Mouse (Mus musculus) thymus, adult 2 months (tissue): Measurements from ENCODE around the gene Pdzd7.

Experiments used
- CTCF ChIP-seq: fragments of 200-500 bp; IDR thresholded peaks from 2 replicates; pipeline ENCODE4 v1.5.1; 2012; ENCODE audit warnings: mild to moderate bottlenecking, control low read depth, low read length, moderate library complexity, borderline replicate concordance; ENCODE audit not compliant: control insufficient read depth, poor library complexity, insufficient read depth; ENCODE audit errors: extremely low read depth
- POLR2A ChIP-seq: fragments of 200-500 bp; IDR thresholded peaks from 2 replicates; pipeline ENCODE4 v1.6.1; 2012; ENCODE audit warnings: mild to moderate bottlenecking, low read length, control low read depth, moderate library complexity; ENCODE audit not compliant: control insufficient read depth, poor library complexity, insufficient read depth; ENCODE audit errors: extremely low read depth

- peak; percentile 65; the same call in 1 of the 2 replicates for TF ChIP-seq CTCF
- no peak for TF ChIP-seq POLR2A
Observed at GRCm38 (mm10) chr19:45031780-45032179, 13.7 kb downstream of the Pdzd7 start.
